20 mouse cellular contexts compared by ENCODE assay signal in genomic region chr2:122347257-122347656, GRCm38 (mm10). TPM values are rescaled to one million over a fixed set of nuclear protein-coding genes. Genes with fewer than 3 reads are reported as not detected.
"Had no signal": no experiment of that assay in that cellular context is flagged by ENCODE, and none has a peak within 500 bp of the region (broad histone marks: within the 10 kb centered on the region; RNA-seq: fewer than 3 reads in every experiment).

No protein-coding gene starts in this region.

- H3K4me3 ChIP-seq: midbrain, embryonic 15.5 days; neural tube, embryonic 12.5 days; stomach, embryonic 15.5 days had no signal

- ATAC-seq: liver, postnatal 0 days; lung, postnatal 0 days had no signal

- H3K27ac ChIP-seq: kidney, embryonic 15.5 days; liver, embryonic 14.5 days; macrophage had no signal

- H3K9me3 ChIP-seq: kidney, embryonic 15.5 days; limb, embryonic 12.5 days; limb, embryonic 15.5 days; midbrain, embryonic 12.5 days; midbrain, embryonic 15.5 days; neural tube, embryonic 12.5 days; stomach, embryonic 15.5 days had no signal

- H3K27me3 ChIP-seq: kidney, embryonic 15.5 days; limb, embryonic 12.5 days; limb, embryonic 15.5 days; midbrain, embryonic 12.5 days; midbrain, embryonic 15.5 days; neural tube, embryonic 12.5 days; stomach, embryonic 15.5 days had no signal

- H3K9ac ChIP-seq: liver, embryonic 14.5 days; liver, postnatal 0 days; midbrain, embryonic 15.5 days had no signal

- DNase-seq: kidney, postnatal 10 days; kidney, postnatal 4 days; left cerebral cortex, postnatal 4 days; liver, postnatal 0 days; lung, embryonic 14.5 days; retina, postnatal 1 day; right cerebral cortex, postnatal 25 days; spleen, adult 18-20 months; thymus, postnatal 36 days had no signal

- H3K36me3 ChIP-seq: kidney, embryonic 15.5 days; limb, embryonic 12.5 days; midbrain, embryonic 12.5 days; midbrain, embryonic 15.5 days; neural tube, embryonic 12.5 days; stomach, embryonic 15.5 days had no signal

RNA-seq across cellular contexts. Expression of gene Duox1, which starts 31.8 kb away (rescaled TPM):
- polyA plus RNA-seq: liver, embryonic 14.5 days; liver, postnatal 0 days; lung, embryonic 14.5 days; macrophage had no signal

RNA-seq across cellular contexts. Expression of gene Duoxa1, which starts 33.7 kb away (rescaled TPM):
- polyA plus RNA-seq: liver, embryonic 11.5 days; liver, embryonic 14.5 days; liver, postnatal 0 days; lung, embryonic 14.5 days; macrophage; neural tube, embryonic 12.5 days had no signal

RNA-seq across cellular contexts. Expression of gene Duoxa2, which starts 48.6 kb away (rescaled TPM):
- polyA plus RNA-seq: kidney, embryonic 15.5 days; limb, embryonic 12.5 days; liver, embryonic 11.5 days; liver, embryonic 14.5 days; liver, postnatal 0 days; lung, embryonic 14.5 days; macrophage; midbrain, embryonic 12.5 days; neural tube, embryonic 12.5 days had no signal

RNA-seq across cellular contexts. Expression of gene Duox2, which starts 49.0 kb away (rescaled TPM):
- polyA plus RNA-seq: limb, embryonic 12.5 days; liver, embryonic 11.5 days; liver, embryonic 14.5 days; macrophage; midbrain, embryonic 12.5 days; midbrain, embryonic 15.5 days had no signal
